Mouse (Mus musculus) urinary bladder, postnatal 25 days (tissue): ENCODE results near the gene Olfr464.
"Not testable (repeated sequence)": the region's sequence is repeated elsewhere in the genome, so short reads cannot be mapped to it uniquely, and the experiment has no call there.

ENCODE experiments used
- DNase-seq: peaks from one replicate; pipeline ENCODE4 v3.0.0; 2022; ENCODE audit warnings: low spot score

The Olfr464 gene

GRCm38 (mm10) chr11:87920966-87921365 lies at the start of gene Olfr464:
Gene Olfr464, minus strand, starts transcription at chr11:87920967.
- peak; percentile 4 for DNase-seq

- DNase-seq, result no peak
Observed at GRCm38 (mm10) chr11:87968356-87969122, 47.8 kb upstream of the Olfr464 start.

- DNase-seq, result peak; percentile 81
Observed at GRCm38 (mm10) chr11:87967692-87968289, 47.0 kb upstream of the Olfr464 start.

DNA sequence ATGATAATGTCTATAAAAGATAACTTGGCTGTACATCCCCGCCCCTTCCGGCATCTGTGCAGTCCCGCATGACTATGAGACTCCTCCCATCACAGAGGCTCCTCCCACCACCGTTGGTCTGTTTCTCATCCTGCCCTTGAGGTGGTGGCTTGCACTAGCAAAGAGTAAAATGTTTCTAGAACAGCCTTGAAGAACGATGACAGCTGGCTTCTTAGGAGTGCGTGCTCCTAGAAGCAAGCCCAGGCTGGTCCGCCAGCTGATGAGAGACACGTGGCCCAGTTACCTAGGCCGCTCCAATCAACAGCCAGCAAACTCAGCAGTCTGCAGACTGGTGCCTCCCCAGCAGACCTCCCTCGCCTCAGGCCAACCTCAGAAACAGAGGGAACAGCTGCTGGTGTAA lies 45.4 kb upstream of the Olfr464 start:
- DNase-seq, result peak; percentile 29

DNA sequence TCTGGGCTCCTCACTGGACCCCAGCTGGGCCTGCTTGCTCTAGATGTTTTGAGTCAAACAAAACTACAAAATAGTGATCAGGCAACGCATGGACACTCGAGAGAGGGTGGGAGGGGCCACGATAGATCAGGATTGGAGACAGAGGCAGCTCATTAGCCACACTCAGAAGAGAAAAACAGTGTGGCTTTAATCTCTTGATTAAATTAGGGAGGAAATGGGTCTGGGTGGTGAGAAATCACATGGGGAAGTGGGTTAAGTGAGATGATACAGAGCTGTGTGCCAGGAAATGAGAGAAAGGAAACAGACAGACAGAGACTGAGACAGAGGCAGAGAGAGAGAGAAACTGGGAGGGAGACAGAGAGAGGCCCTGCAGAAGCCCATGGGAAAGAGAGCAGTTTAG lies 44.5 kb upstream of the Olfr464 start:
- DNase-seq, result no peak

DNA sequence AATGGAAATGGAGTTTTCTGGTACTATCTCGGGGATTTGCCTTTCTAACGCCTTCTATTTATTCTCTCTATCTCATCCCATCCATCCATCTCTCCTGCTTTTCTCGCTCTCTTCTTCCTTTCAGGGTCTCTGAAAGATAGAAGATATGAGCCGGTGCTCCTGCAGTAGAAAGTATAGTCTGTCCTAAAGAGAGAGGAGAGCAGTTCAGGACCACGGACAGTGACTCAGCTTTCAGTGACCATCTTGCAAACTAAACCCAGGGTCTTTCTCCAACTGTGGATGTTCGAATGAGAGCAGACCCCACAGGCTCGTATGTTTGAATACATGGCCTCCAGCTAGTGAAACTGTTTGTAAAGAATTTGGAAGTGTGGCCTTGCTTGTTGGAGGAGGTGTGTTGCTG lies 36.3 kb upstream of the Olfr464 start:
- DNase-seq, result no peak

DNA sequence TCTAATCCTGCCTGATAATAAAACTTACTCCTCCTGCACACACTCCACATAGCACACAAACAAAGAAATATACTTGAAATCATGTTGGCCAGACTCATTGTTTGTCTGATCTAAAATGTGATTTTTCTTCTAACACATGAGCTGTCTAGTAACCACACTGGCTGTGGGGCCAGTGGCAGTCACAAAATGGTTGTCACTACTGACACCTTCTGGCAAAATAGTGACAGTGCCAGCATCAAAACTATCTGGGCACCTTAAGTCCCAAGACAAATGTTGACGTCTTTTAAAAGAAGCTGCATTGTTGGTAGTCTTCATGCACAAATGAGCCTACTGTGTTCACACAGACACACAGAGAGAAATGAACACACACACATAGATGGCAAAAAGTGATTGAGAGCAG lies 34.4 kb upstream of the Olfr464 start:
- DNase-seq, result no peak

DNA sequence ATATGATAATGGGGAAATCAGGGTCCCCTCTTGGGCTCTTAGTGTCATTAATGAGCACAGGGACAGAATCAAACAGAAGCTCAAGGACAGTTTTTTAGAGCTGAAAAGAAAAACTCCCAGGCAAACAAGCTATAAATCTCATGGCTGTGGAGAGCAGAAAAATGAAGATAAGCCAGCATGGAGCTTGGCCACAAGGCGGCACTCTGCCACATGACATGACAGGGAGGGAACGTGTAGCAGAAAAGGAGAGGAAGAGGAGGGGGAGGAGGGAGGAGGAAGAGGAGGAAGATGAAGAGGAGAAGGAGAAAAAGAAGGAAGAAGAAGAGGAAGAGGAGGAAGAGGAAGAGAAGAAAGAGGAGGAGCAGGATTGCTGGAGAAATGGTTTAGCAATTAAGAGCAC lies 29.2 kb upstream of the Olfr464 start:
- no peak for DNase-seq

GRCm38 (mm10) chr11:87935467-87935866 lies 14.7 kb upstream of the Olfr464 start:
- no peak for DNase-seq

DNA sequence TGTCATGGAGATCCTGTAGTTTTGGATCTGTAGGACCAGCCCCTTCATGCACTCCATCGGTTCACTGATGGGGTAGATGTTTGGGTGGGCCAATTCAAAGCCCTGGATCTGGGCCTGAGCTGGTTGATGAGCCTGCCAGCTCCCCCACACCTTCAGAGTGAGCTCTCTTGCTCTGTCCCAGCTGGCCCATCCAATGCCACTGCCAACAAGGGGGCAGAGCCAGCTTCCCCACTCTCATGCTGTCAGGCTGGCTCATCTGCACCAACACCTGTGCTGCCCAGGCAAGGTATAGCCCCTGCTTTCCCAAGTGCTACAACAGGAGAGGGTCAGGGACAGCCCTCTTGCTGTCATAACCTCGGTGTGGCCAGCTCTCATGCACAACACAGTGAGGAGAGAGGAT lies 13.0 kb upstream of the Olfr464 start:
- DNase-seq, result no peak

DNA sequence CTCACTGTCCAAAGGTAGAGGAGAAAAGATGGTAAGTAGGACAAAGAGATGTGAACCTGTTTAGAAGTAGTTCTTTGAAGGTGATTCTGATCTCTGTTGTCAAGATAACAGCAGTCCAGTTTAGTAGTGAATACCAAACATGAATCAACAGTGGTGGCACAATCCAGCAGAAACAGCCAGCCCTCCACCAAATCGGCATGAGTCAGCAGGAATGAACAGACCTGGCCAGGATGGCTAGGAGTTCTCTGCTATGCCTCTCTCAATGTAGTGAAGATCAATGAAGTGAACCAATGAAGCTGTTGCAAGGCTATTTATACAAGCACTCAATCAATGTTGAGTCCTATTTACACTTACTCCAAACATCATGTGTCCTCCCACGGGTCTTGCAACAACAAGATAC lies 9.6 kb upstream of the Olfr464 start:
- no peak for DNase-seq

DNA sequence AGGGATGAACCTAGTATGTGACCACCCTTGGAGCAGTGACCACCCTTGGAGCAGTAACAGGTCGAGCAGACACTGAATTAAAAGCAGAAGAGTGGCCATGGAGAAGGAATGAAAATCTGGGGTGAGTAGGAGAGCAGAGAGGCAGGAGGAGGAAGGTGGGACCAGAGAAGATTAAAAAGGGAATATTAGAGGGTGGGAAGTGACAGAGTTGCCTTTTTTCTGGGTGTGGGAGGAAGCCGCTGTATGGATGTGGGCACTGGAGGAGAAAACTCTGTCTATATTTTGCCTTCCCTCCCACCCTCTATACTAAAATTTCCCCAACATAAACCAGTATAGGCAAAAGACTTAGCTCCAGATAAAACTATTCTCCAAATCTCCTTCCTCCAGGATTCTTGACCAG lies 466 bp downstream of the Olfr464 start:
- no peak for DNase-seq

DNA sequence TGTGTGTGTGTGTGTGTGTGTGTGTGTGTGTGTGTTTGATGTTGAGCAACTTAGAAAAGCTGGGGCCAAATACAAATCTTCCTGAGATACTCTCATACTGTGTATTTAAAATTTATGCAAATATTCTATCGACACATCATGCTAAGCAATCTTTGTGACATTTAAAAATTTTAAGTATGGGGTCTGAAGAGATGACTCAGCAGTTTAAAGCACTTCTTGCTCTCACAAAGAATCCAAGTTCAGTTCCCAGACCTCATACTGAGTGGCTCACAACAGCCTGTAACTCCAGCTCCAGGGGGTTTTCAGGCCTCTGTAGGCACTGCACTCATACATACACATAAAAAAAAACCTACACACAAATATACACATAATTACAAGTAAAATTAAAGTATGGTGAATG lies 4.8 kb downstream of the Olfr464 start:
- DNase-seq, result no peak

DNA sequence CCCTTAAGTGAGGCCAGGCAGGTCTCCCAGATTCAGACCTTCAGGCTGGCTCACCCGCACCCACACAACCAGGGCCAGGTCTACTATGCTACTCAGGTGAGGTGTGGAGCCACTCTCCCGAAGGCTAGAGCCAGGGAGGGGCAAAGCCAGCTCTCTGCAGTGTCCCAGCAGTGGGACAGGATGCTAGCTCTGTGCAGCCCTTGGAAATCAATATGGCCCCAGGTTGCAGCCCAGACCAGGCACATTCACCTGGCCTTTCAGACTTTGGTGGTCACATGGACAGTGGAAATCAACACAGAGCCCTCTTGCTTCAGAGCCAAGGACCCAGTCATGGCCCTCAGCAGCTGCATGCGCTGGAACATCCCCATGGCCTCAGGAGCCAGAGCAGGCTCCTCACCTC lies 16.4 kb downstream of the Olfr464 start:
- DNase-seq, result no peak

DNA sequence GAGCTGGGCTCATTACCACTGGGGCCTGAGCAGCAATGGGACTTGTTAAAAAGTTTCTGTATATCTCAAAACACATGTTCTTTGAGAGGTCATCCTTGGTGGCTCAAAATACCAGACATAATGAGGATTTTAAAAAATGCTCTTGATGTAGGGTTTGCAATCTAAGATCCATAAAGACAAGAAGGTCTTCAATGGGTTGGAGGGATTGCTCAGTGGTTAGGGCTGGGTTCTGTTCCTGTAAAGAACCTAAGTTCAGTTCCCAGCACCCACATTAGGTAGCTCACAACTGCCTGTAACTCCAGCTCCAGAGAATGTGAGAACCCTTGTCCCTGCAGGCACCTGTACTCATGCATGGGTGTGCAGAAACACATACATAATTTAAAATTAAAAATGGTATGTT lies 23.5 kb downstream of the Olfr464 start, which contains the start of gene Olfr463:
Olfr463 (minus strand) TSS at position 101 of the 400 bp plus-strand sequence.
- DNase-seq, result no peak

GRCm38 (mm10) chr11:87892168-87892567 lies 28.6 kb downstream of the Olfr464 start, which contains the start of gene Olfr462:
Gene Olfr462, minus strand, starts transcription at chr11:87892268.
- no peak for DNase-seq

- no peak for DNase-seq
Observed at GRCm38 (mm10) chr11:87884856-87885255, 35.9 kb downstream of the Olfr464 start.

- no peak for DNase-seq
Observed at GRCm38 (mm10) chr11:87883493-87883892, 37.3 kb downstream of the Olfr464 start.

GRCm38 (mm10) chr11:87881714-87882113 lies 39.1 kb downstream of the Olfr464 start:
- no peak for DNase-seq

- DNase-seq, result no peak
Observed at GRCm38 (mm10) chr11:87879826-87880225, 40.9 kb downstream of the Olfr464 start.

- no peak for DNase-seq
Observed at GRCm38 (mm10) chr11:87875436-87875835, 45.3 kb downstream of the Olfr464 start, which contains the start of gene Epx. Gene Epx, minus strand, starts transcription at chr11:87875536.

DNA sequence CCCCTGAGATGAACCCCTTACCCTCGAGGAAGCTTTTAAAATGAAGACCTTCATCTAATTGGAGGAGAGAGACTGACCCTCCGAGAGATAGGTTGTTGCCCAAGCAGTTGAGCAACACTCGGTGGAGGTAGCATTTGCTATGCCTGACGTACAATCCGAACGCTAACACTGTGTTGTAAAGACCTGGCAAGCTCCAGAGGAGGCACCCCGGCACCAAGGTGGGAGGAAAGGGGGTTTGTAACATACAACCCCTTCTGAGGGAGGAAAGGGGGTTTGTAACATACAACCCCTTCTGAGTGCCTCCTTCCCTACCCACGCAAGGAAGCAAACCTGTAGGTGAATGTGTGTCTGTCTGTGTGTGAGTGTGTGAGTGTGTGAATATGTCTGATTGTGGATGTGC lies 49.0 kb downstream of the Olfr464 start:
- no peak for DNase-seq

GRCm38 (mm10) chr11:87870096-87870495 lies 50.7 kb downstream of the Olfr464 start:
- no peak for DNase-seq

GRCm38 (mm10) chr11:87866891-87867290 lies 53.9 kb downstream of the Olfr464 start:
- DNase-seq, result not testable (repeated sequence)
